Mouse (Mus musculus): ENCODE results near the gene Mllt6. TPM values are rescaled to one million over a fixed set of nuclear protein-coding genes. Genes with fewer than 3 reads are reported as not detected.
A peak's percentile ranks its signal among the peaks of the same experiment; 100 is the strongest.

Gene Mllt6
- polyA plus RNA-seq, 1 experiment from 2014 or later, result 3.9 TPM

- Histone ChIP-seq H3K9ac (replicated peaks) (peak overlapping the region; percentile 88), H3K27me3 (peaks cover 20% of the 10 kb centered on the region), H3K36me3 (peaks cover 20% of the 10 kb centered on the region), H3K9me3 (no peaks in the 10 kb centered on the region), H3K4me1 (replicated peaks) (peaks cover 52% of the 10 kb centered on the region), H3K27ac (peak overlapping the region; percentile 90; the same call in 1 of the 2 replicates), H3K4me3 (replicated peaks) (peak overlapping the region; percentile 93), H3K4me2 (replicated peaks) (peak overlapping the region; percentile 83)
- no peak for ATAC-seq
- 2% methylated on average over 21 of the region's 21 CpGs for WGBS
Measured at GRCm38 (mm10) chr11:97662207-97662892, 864 bp upstream of the Mllt6 start.

GRCm38 (mm10) chr11:97663528-97664338 lies 519 bp downstream of the Mllt6 start:
- H3K9ac ChIP-seq (replicated peaks), result peak overlapping the region; percentile 88
- peak overlapping the region; percentile 90 for H3K27ac ChIP-seq
- H3K36me3 ChIP-seq, result peaks cover 33% of the 10 kb centered on the region
- no peaks in the 10 kb centered on the region for H3K9me3 ChIP-seq
- WGBS, result 1% methylated on average over 42 of the region's 57 CpGs
- no peak for ATAC-seq
- H3K27me3 ChIP-seq, result peaks cover 20% of the 10 kb centered on the region
- H3K4me1 ChIP-seq (replicated peaks), result peaks cover 56% of the 10 kb centered on the region
- H3K4me3 ChIP-seq (replicated peaks), result peak overlapping the region; percentile 93
- peak overlapping the region; percentile 83 for H3K4me2 ChIP-seq (replicated peaks)

- Histone ChIP-seq H3K27me3 (peaks cover 20% of the 10 kb centered on the region), H3K4me2 (replicated peaks) (peak overlapping the region; percentile 83), H3K9ac (replicated peaks) (peak overlapping the region; percentile 88), H3K4me1 (replicated peaks) (peaks cover 57% of the 10 kb centered on the region), H3K27ac (peak overlapping the region; percentile 90), H3K4me3 (replicated peaks) (peak overlapping the region; percentile 93), H3K9me3 (no peaks in the 10 kb centered on the region), H3K36me3 (peaks cover 39% of the 10 kb centered on the region)
- ATAC-seq, result no peak
- WGBS, result 0% methylated on average over 7 of the region's 8 CpGs
Measured at GRCm38 (mm10) chr11:97664339-97664665, 1.1 kb downstream of the Mllt6 start.

- WGBS, result 31% methylated on average over 6 of the region's 6 CpGs
- peak overlapping the region; percentile 88 for H3K9ac ChIP-seq (replicated peaks)
- H3K9me3 ChIP-seq, result no peaks in the 10 kb centered on the region
- H3K4me1 ChIP-seq (replicated peaks), result peaks cover 57% of the 10 kb centered on the region
- peaks cover 20% of the 10 kb centered on the region for H3K27me3 ChIP-seq
- H3K4me2 ChIP-seq (replicated peaks), result peak overlapping the region; percentile 83
- H3K36me3 ChIP-seq, result peaks cover 44% of the 10 kb centered on the region
- H3K4me3 ChIP-seq (replicated peaks), result peak overlapping the region; percentile 93
- H3K27ac ChIP-seq, result peak overlapping the region; percentile 90
- ATAC-seq, result no peak
Measured at GRCm38 (mm10) chr11:97664771-97665240, 1.6 kb downstream of the Mllt6 start.

- 0 out of 2 replicates have a peak overlapping the region, but pooled peaks have one; percentile 88 for H3K9ac ChIP-seq (replicated peaks)
- H3K36me3 ChIP-seq, result peaks cover 50% of the 10 kb centered on the region
- 86% methylated on average over 13 of the region's 13 CpGs for WGBS
- H3K9me3 ChIP-seq, result no peaks in the 10 kb centered on the region
- no peak overlapping the region for H3K27ac ChIP-seq
- H3K27me3 ChIP-seq, result peaks cover 20% of the 10 kb centered on the region
- ATAC-seq, result no peak
- H3K4me3 ChIP-seq (replicated peaks), result peak overlapping the region; percentile 93
- H3K4me2 ChIP-seq (replicated peaks), result peak overlapping the region; percentile 83
- peaks cover 62% of the 10 kb centered on the region for H3K4me1 ChIP-seq (replicated peaks)
Measured at GRCm38 (mm10) chr11:97665431-97665830, 2.2 kb downstream of the Mllt6 start.

- ATAC-seq, result no peak
- Histone ChIP-seq H3K4me2 (replicated peaks) (no peak overlapping the region), H3K27ac (no peak overlapping the region), H3K27me3 (peaks cover 12% of the 10 kb centered on the region), H3K4me3 (replicated peaks) (no peak overlapping the region), H3K4me1 (replicated peaks) (peaks cover 57% of the 10 kb centered on the region), H3K9me3 (no peaks in the 10 kb centered on the region), H3K36me3 (peaks cover 58% of the 10 kb centered on the region), H3K9ac (replicated peaks) (no peak overlapping the region)
- 90% methylated on average over 7 of the region's 7 CpGs for WGBS
Measured at GRCm38 (mm10) chr11:97666221-97666620, 3.0 kb downstream of the Mllt6 start.

GRCm38 (mm10) chr11:97666794-97667193 lies 3.6 kb downstream of the Mllt6 start:
- 95% methylated on average over 15 of the region's 15 CpGs for WGBS
- no peak overlapping the region for H3K4me3 ChIP-seq (replicated peaks)
- peaks cover 52% of the 10 kb centered on the region for H3K4me1 ChIP-seq (replicated peaks)
- H3K27ac ChIP-seq, result no peak overlapping the region
- no peak overlapping the region for H3K9ac ChIP-seq (replicated peaks)
- peaks cover 64% of the 10 kb centered on the region for H3K36me3 ChIP-seq
- ATAC-seq, result no peak
- no peak overlapping the region for H3K4me2 ChIP-seq (replicated peaks)
- H3K27me3 ChIP-seq, result peaks cover 7% of the 10 kb centered on the region
- H3K9me3 ChIP-seq, result no peaks in the 10 kb centered on the region

- Histone ChIP-seq H3K4me1 (replicated peaks) (peaks cover 41% of the 10 kb centered on the region), H3K27me3 (no peaks in the 10 kb centered on the region), H3K9me3 (no peaks in the 10 kb centered on the region), H3K27ac (no peak overlapping the region), H3K9ac (replicated peaks) (no peak overlapping the region), H3K4me2 (replicated peaks) (no peak overlapping the region), H3K36me3 (peaks cover 77% of the 10 kb centered on the region), H3K4me3 (replicated peaks) (no peak overlapping the region)
- WGBS, result 94% methylated on average over 7 of the region's 7 CpGs
- no peak for ATAC-seq
Measured at GRCm38 (mm10) chr11:97668160-97668559, 4.9 kb downstream of the Mllt6 start.

- WGBS, result 46% methylated on average over 14 of the region's 15 CpGs
- H3K4me1 ChIP-seq (replicated peaks), result peaks cover 39% of the 10 kb centered on the region
- no peak overlapping the region for H3K4me3 ChIP-seq (replicated peaks)
- H3K9ac ChIP-seq (replicated peaks), result peak overlapping the region; percentile 49
- H3K9me3 ChIP-seq, result no peaks in the 10 kb centered on the region
- ATAC-seq, result no peak
- H3K27me3 ChIP-seq, result no peaks in the 10 kb centered on the region
- H3K27ac ChIP-seq, result 0 out of 2 replicates have a peak overlapping the region, but pooled peaks have one; percentile 49
- H3K36me3 ChIP-seq, result peaks cover 88% of the 10 kb centered on the region
- H3K4me2 ChIP-seq (replicated peaks), result no peak overlapping the region
Measured at GRCm38 (mm10) chr11:97669268-97669667, 6.1 kb downstream of the Mllt6 start.

- Histone ChIP-seq H3K4me3 (replicated peaks) (no peak overlapping the region), H3K27me3 (no peaks in the 10 kb centered on the region), H3K27ac (no peak overlapping the region), H3K4me2 (replicated peaks) (no peak overlapping the region), H3K9me3 (no peaks in the 10 kb centered on the region), H3K36me3 (peaks cover 94% of the 10 kb centered on the region), H3K4me1 (replicated peaks) (peaks cover 33% of the 10 kb centered on the region), H3K9ac (replicated peaks) (no peak overlapping the region)
- WGBS, result 34% methylated on average over 6 of the region's 6 CpGs
- no peak for ATAC-seq
Measured at GRCm38 (mm10) chr11:97669829-97670228, 6.6 kb downstream of the Mllt6 start.

- Histone ChIP-seq H3K9me3 (no peaks in the 10 kb centered on the region), H3K4me3 (replicated peaks) (no peak overlapping the region), H3K27ac (no peak overlapping the region), H3K27me3 (no peaks in the 10 kb centered on the region), H3K9ac (replicated peaks) (no peak overlapping the region), H3K4me2 (replicated peaks) (no peak overlapping the region), H3K4me1 (replicated peaks) (peaks cover 26% of the 10 kb centered on the region), H3K36me3 (peaks cover 98% of the 10 kb centered on the region)
- no peak for ATAC-seq
- 71% methylated on average over 13 of the region's 13 CpGs for WGBS
Measured at GRCm38 (mm10) chr11:97670234-97671176, 7.3 kb downstream of the Mllt6 start.

All from midbrain, embryonic 13.5 days (tissue).